Mouse (Mus musculus) frontal cortex, postnatal 25 days (tissue): ENCODE data around the gene Nes.

Experiments
- DNase-seq, 2 experiments: peaks; one replicate each; pipeline ENCODE4 v3.0.0; 2022; ENCODE audit warnings: low spot score in 2 of 2

The Nes gene

DNA sequence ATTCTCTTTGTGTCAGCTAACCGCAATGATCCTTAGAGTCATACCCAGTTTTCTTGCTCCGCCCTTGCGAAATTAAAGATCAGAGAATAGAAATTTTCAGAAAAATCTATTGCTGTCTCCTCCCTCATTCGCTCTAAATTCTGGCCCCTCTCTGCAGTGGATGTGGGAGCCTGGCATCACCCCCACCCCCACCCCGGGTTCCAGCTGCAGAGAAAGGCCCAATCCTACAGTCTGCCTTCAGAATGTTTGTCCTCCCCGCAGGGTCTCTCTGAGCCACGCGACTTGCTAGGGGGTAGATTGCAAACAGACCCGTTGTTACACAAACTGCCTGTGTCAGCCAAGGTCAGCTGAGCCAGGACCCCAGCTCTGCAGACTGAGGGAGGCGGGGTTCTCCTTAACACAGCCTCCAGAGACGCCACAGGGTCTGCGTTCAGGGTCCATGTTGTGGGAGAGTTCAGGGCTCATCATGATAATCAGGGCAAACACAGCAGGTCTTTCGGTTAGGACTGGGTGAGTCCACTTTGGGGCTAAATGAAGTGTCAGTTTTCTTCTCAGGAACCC, 20.8 kb upstream of the Nes start:
- DNase-seq, result no peak

DNA sequence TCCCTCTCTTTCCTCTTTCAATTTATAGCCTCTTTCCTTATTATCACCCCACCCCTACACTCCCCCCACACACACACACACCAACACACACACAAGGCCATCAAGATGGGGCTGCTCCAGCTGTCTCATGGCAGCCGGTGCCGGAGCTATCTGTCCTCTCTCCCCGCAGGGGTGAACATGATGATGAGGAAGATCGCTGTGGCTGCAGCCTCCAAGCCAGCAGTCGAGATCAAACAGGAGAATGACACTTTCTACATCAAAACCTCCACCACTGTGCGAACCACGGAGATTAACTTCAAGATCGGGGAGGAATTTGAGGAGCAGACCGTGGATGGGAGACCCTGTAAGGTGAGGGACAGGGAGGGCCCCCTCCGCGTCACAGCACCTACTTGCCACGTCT, 18.9 kb upstream of the Nes start:
- no peak for DNase-seq

DNA sequence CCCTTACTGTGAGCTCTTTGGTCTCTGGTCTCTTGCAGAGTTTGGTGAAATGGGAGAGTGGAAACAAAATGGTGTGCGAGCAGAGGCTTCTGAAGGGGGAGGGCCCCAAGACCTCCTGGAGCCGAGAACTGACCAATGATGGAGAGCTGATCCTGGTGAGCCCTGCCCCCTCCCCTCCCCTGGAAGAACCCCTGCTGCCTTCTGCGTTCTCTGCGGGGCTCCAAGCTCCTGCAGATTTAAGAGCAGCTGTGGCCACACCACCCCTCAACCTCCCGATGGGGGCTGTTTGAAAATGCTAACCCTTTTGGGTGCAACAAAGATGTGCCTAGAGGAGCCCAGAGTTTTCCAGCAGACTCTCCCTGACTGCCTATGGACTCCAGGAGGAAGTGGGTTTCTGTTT, 18.4 kb upstream of the Nes start:
- no peak for DNase-seq

GRCm38 (mm10) chr3:87958056-87958455, 12.8 kb upstream of the Nes start:
- DNase-seq, result no peak

GRCm38 (mm10) chr3:87958476-87958875, 12.4 kb upstream of the Nes start:
- DNase-seq, result no peak

GRCm38 (mm10) chr3:87958967-87959366, 11.9 kb upstream of the Nes start:
- no peak for DNase-seq

GRCm38 (mm10) chr3:87959371-87959770, 11.5 kb upstream of the Nes start:
- no peak for DNase-seq

DNA sequence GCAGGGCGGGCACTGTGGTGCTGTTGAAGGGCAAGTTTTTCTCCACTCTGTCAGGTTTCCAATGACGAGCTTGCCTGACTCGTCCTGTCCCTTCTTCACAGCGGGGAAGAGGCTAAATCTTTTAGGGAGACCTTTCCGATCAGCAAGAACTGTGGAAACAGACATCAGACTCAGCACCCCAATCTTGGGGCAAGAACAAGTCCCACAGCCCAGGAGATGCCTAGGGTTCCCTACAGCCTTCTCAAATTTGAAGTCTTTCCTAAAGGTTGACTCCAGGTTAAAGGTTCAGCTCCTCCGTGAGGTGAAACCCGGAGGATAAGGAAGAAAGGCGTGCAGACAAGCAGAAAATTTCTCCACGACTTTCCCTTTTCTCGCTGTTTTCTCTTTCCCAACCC, 10.7 kb upstream of the Nes start:
- DNase-seq, result no peak

- DNase-seq, result peak; percentile 48 to 56
Observed at GRCm38 (mm10) chr3:87960586-87961191, 10.2 kb upstream of the Nes start.

GRCm38 (mm10) chr3:87970184-87970938, 517 bp upstream of the Nes start:
- no peak for DNase-seq

DNA sequence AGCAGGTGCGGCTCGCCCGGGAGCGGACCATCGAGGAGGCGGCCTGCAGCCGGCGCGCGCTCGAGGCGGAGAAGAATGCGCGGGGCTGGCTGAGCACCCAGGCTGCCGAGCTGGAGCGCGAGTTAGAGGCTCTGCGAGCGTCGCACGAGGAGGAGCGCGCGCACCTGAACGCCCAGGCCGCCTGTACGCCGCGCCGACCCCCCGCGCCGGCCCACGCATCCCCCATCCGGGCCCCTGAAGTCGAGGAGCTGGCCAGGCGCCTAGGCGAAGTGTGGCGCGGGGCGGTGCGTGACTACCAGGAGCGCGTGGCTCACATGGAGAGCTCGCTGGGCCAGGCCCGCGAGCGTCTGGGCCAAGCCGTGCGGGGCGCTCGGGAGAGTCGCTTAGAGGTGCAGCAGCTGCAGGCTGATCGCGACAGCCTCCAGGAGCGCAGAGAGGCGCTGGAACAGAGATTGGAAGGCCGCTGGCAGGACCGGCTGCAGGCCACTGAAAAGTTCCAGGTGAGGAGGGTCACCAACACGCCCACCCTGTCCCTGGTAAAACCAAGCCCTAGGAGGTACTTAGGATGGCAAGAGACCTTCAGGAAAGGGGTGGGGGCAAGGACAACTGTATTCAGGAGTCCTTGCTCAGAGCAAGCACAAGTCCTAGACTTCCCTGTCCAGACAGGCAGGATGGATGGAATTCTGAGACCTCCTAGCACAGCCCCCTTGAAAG, 768 bp downstream of the Nes start:
- DNase-seq, result no peak

GRCm38 (mm10) chr3:87972203-87972664, 1.4 kb downstream of the Nes start:
- DNase-seq, result no peak

DNA sequence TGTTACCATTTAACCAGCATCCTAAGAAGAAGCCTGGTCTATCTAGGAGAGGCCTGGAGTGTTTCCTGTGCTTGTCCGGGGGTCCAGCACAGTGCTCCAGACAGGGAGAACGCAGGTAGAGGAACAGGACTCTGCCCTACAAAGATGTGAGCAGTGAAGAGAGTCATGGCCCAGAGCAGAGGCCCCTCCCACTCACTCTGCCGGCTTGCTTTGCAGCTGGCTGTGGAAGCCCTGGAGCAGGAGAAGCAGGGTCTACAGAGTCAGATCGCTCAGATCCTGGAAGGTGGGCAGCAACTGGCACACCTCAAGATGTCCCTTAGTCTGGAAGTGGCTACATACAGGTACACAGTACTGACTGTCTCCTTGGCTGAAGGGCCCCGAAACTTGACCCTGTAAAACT, 1.9 kb downstream of the Nes start:
- DNase-seq, result no peak

GRCm38 (mm10) chr3:87973593-87974380, 2.9 kb downstream of the Nes start:
- DNase-seq, result no peak

GRCm38 (mm10) chr3:87974381-87974987, 3.6 kb downstream of the Nes start:
- DNase-seq, result no peak

DNA sequence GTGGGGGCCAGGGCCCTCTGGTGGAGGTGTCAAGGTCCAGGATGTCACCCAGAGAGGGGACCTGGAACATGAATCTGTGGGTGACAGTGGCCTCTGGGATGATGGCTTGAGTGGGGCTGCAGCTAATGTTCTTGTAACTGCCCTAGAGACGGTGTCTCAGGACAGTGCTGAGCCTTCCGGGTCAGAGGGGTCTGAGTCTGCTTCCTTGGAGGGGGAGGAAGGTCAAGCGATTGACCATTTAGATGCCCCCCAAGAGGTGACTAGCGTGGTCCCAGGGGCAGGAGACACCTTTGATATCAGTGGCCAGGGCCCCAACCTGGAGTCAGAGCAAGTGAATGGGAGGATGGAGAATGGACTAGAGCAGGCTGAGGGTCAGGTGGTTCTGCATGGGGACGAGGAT, 8.6 kb downstream of the Nes start:
- DNase-seq, result no peak

DNA sequence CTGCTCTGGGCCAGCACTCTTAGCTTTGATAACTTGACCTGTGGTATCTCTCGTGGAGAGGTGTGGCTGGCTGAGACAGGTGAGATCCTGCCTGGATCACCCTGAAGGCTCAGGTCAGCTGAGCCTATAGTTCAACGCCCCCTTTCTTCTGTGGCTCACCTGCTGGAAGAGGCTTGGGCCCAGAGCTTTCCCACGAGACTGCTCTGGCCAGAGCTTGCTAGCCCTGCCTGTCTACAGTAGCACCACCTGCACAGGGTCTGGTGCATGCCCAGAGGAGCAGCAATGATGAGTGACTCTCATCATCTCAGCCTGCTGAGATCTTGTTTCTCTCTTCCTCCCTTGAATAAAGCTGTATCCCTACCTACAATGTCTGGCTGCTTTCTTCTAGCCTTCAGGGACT, 9.2 kb downstream of the Nes start:
- no peak for DNase-seq

DNA sequence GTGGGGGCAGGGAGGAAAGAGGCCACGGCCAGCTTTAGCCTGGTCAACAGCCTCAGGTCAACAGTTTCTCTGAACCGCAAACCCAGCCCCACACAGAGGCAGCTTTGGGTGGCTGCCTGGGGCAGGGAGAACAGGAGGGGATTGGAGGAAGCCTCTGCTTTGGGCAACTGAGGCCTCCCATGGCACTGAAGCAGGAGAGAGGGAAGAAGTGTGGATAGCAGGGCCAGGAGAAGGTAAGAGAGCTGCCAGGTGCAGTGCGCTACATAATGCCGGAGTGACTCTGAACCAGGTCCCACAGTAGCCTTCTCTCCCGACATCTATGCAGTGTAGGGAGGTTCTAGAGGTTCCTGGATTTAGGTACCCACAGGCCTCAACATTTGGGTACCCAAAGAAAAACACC, 9.8 kb downstream of the Nes start:
- no peak for DNase-seq

DNA sequence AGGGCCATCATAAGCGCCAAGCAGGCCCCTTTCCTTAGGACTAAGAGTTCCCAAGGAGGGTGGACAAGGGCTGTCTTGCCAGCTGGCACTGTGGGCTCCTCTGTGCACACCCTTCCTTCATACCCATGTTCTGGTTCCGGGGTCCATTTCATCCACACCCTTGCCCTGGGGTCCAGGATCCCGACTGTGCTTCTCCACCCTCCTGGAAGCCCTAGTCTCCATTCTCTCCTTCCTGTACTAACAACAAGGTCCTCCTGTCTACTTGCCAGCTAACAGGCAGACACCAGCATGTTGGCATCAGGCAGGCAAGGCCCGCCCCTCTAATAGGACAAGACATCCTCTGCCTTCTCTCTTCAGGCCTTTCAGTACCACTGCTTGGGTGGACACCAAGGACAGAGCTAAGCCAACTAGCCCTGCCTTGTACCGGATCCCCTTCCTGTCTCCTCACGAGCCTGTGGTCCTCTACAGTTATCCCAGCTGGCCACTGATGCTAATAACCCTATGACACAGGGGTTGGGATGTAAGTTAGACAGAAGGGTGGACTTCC, 10.4 kb downstream of the Nes start:
- no peak for DNase-seq

- no peak for DNase-seq
Observed at GRCm38 (mm10) chr3:87981894-87982835, 11.3 kb downstream of the Nes start.
